Mouse (Mus musculus) CH12.LX (cell line): ENCODE data around the gene Jtb.

ENCODE experiments used
- CTCF ChIP-seq, 2 experiments: IDR thresholded peaks in 1 of 2; conservative IDR thresholded peaks in 1 of 2; 2 replicates each; pipeline ENCODE4 v1.5.1; 2011 to 2012; ENCODE audit warnings: low read depth in 2 of 2, low read length in 2 of 2, improper control_type of control experiment in 1 of 2, inconsistent platforms in 1 of 2, mild to moderate bottlenecking in 1 of 2, moderate library complexity in 1 of 2
- E2F4 ChIP-seq: IDR thresholded peaks from 2 replicates; pipeline ENCODE4 v1.6.1; 2011; ENCODE audit warnings: low read depth, low read length, improper control_type of control experiment; ENCODE audit not compliant: insufficient replicate concordance
- EP300 ChIP-seq: IDR thresholded peaks from 2 replicates; pipeline ENCODE4 v1.6.1; 2011; ENCODE audit warnings: low read length, improper control_type of control experiment

GRCm38 (mm10) chr3:90272170-90272569 is 40.8 kb downstream of the Jtb start:
- no peak for TF ChIP-seq CTCF (conservative IDR thresholded peaks at IDR 0.05 in 1 of 2, IDR thresholded peaks at IDR 0.05 in 1 of 2; ENCODE audit: low read depth in 2 of 2, low read length in 2 of 2)
- no peak for TF ChIP-seq EP300
- no peak for TF ChIP-seq E2F4
